Mouse (Mus musculus): ENCODE measurements around the gene B3galt6.

DNA sequence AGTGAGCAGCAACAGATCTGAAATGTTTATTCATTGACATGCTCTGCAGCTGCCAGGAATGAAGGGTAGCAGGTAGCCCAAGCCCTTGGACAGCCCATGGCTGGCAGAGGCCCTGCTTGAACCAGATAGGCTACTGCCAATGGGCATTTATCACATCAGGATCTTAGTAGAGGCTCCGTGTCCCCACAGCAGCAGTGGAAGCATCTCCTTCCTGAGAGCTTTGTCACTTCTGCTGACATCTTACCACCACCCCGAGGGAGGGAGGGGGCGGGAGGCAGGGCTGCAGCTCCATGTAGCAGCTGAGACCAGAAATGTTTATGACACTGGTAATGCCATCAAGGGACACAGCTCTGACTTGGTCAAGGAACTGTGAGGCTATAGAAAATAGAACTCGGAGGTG lies 40.4 kb upstream of the B3galt6 start:
- TF ChIP-seq CTCF (IDR thresholded peaks at IDR 0.05; ENCODE audit: low read depth): no peak
- no peak for TF ChIP-seq EP300 (IDR thresholded peaks at IDR 0.05; ENCODE audit: low read depth)
